Mouse (Mus musculus) heart, adult 2 months (tissue): ENCODE results near the gene Grik2.

ENCODE experiments used
- CTCF ChIP-seq: fragments of 200-600 bp; IDR thresholded peaks from 2 replicates; pipeline ENCODE4 v1.8.1; 2022; ENCODE audit warnings: antibody characterized with exemption, mild to moderate bottlenecking, moderate library complexity
- EP300 ChIP-seq: fragments of 200-500 bp; IDR thresholded peaks from 2 replicates; pipeline ENCODE4 v1.6.1; 2011; ENCODE audit warnings: low read depth, low read length, control low read depth; ENCODE audit not compliant: insufficient read depth
- POLR2A ChIP-seq: fragments of 200-500 bp; IDR thresholded peaks from 2 replicates; pipeline ENCODE4 v1.6.1; 2011; ENCODE audit warnings: mild to moderate bottlenecking, low read depth, low read length, control low read depth; ENCODE audit not compliant: insufficient read depth

GRCm38 (mm10) chr10:49597652-49598051 is 190.9 kb downstream of the Grik2 start:
- TF ChIP-seq CTCF (no peak), POLR2A (no peak), EP300 (no peak)
